Mouse (Mus musculus) myocyte (in vitro differentiated cells): ENCODE results near the gene Nrbp1. TPM values are rescaled to one million over a fixed set of nuclear protein-coding genes. Genes with fewer than 3 reads are reported as not detected.
A peak's percentile ranks its signal among the peaks of the same experiment; 100 is the strongest.

ENCODE experiments used
- H3K27me3 ChIP-seq: one replicate; pipeline ENCODE4 v1.6.1; 2011; ENCODE audit not compliant: control insufficient read depth, insufficient read depth, insufficient read length
- H3K36me3 ChIP-seq: one replicate; pipeline ENCODE4 v1.6.1; 2011; ENCODE audit not compliant: control insufficient read depth, insufficient read depth
- H3K4me2 ChIP-seq: one replicate; pipeline ENCODE4 v1.6.1; 2011; ENCODE audit warnings: low read depth, control low read depth
- H3K4me3 ChIP-seq: one replicate; pipeline ENCODE4 v1.5.1; 2011; ENCODE audit warnings: mild to moderate bottlenecking, control low read depth, moderate library complexity
- H3K79me2 ChIP-seq: one replicate; pipeline ENCODE4 v1.6.1; 2011; ENCODE audit not compliant: control insufficient read depth, insufficient read depth
- H3ac ChIP-seq: one replicate; pipeline ENCODE4 v1.6.1; 2011; ENCODE audit not compliant: control insufficient read depth, insufficient read length
- CEBPB ChIP-seq: IDR thresholded peaks from 2 replicates; pipeline ENCODE4 v1.6.1; 2011; ENCODE audit warnings: mild to moderate bottlenecking, moderate library complexity; ENCODE audit not compliant: poor library complexity, insufficient read depth, severe bottlenecking
- E2F4 ChIP-seq: IDR thresholded peaks from one replicate; pipeline ENCODE4 v1.6.1; 2011; ENCODE audit warnings: mild to moderate bottlenecking, control low read depth, moderate library complexity; ENCODE audit not compliant: insufficient read depth
- MAX ChIP-seq: IDR thresholded peaks from one replicate; pipeline ENCODE4 v1.6.1; 2011; ENCODE audit warnings: low read depth, mild to moderate bottlenecking, control low read depth
- MYOD1 ChIP-seq, 3 experiments: IDR thresholded peaks; one replicate each; pipeline ENCODE4 v1.6.1; 2011; ENCODE audit warnings: control low read depth in 2 of 3, low read depth in 2 of 3, mild to moderate bottlenecking in 2 of 3, moderate library complexity in 1 of 3; ENCODE audit not compliant: insufficient read length in 2 of 3, control insufficient read depth in 1 of 3
- MYOG ChIP-seq, 3 experiments: IDR thresholded peaks; one replicate each; pipeline ENCODE4 v1.6.1; 2011; ENCODE audit warnings: control low read depth in 2 of 3, low read depth in 2 of 3, mild to moderate bottlenecking in 2 of 3; ENCODE audit not compliant: insufficient read length in 2 of 3, control insufficient read depth in 1 of 3, insufficient read depth in 1 of 3
- POLR2A ChIP-seq: IDR thresholded peaks from one replicate; pipeline ENCODE4 v1.6.1; 2011; ENCODE audit warnings: low read depth, mild to moderate bottlenecking, control low read depth, moderate library complexity; ENCODE audit not compliant: insufficient read length
- POLR2AphosphoS2 ChIP-seq: IDR thresholded peaks from one replicate; pipeline ENCODE4 v1.6.1; 2011; ENCODE audit warnings: low read depth, control low read depth; ENCODE audit not compliant: insufficient read length
- REST ChIP-seq: IDR thresholded peaks from one replicate; pipeline ENCODE4 v1.6.1; 2011; ENCODE audit warnings: mild to moderate bottlenecking, control low read depth, moderate library complexity; ENCODE audit not compliant: insufficient read depth, insufficient read length
- SRF ChIP-seq: IDR thresholded peaks from one replicate; pipeline ENCODE4 v1.6.1; 2011; ENCODE audit warnings: low read depth; ENCODE audit not compliant: control insufficient read depth, insufficient read length
- TCF12 ChIP-seq: IDR thresholded peaks from one replicate; pipeline ENCODE4 v1.6.1; 2011; ENCODE audit warnings: mild to moderate bottlenecking, control low read depth; ENCODE audit not compliant: poor library complexity, insufficient read depth, severe bottlenecking
- TCF3 ChIP-seq: IDR thresholded peaks from one replicate; pipeline ENCODE4 v1.6.1; 2011; ENCODE audit warnings: low read depth, control low read depth; ENCODE audit not compliant: insufficient read length
- USF1 ChIP-seq: IDR thresholded peaks from one replicate; pipeline ENCODE4 v1.6.1; 2011; ENCODE audit warnings: low read depth, mild to moderate bottlenecking, control low read depth, moderate library complexity
- polyA plus RNA-seq: library from polyadenylated mRNA; unstranded; fragments of >200 nt; fragmentation: generic; extraction: Trizol; gene quantifications from one replicate; pipeline ENCODE4 v1.2.1, GENCODE M21; 2012; ENCODE audit warnings: missing spikeins

Gene Nrbp1
- polyA plus RNA-seq, 1 experiment = 87.9 TPM

DNA sequence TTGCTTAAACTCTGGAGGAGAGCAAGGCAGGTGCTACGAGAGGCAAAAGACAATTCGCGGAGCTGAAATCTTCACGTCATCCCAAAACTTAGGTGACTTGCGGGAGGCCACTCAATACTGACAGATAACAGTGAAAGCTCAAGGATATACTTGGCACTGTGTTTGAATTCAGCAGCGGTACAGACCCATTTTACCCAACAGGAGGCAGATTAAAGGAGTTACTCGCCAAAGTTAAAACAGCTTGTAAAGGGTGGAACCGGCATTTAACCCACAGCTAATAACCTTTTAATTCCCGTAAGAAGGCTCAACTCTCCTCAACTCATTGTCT is 50.7 kb downstream of the Nrbp1 start:
- Histone ChIP-seq H3ac (no peak overlapping the region), H3K4me2 (peak overlapping the region; percentile 92), H3K27me3 (no peaks in the 10 kb centered on the region), H3K36me3 (no peaks in the 10 kb centered on the region), H3K79me2 (no peaks in the 10 kb centered on the region), H3K4me3 (peak overlapping the region; percentile 67)
- TF ChIP-seq CEBPB (no peak), TCF12 (no peak), E2F4 (no peak), SRF (no peak), MYOD1 (IDR thresholded peaks at IDR 0.05; ENCODE audit: control insufficient read depth in 1 of 3, insufficient read length in 2 of 3, low read depth in 2 of 3) (no peak), TCF3 (no peak), MYOG (IDR thresholded peaks at IDR 0.05; ENCODE audit: control insufficient read depth in 1 of 3, insufficient read depth in 1 of 3, insufficient read length in 2 of 3, low read depth in 2 of 3) (no peak), REST (no peak), POLR2A (no peak), POLR2AphosphoS2 (no peak), USF1 (no peak)

DNA sequence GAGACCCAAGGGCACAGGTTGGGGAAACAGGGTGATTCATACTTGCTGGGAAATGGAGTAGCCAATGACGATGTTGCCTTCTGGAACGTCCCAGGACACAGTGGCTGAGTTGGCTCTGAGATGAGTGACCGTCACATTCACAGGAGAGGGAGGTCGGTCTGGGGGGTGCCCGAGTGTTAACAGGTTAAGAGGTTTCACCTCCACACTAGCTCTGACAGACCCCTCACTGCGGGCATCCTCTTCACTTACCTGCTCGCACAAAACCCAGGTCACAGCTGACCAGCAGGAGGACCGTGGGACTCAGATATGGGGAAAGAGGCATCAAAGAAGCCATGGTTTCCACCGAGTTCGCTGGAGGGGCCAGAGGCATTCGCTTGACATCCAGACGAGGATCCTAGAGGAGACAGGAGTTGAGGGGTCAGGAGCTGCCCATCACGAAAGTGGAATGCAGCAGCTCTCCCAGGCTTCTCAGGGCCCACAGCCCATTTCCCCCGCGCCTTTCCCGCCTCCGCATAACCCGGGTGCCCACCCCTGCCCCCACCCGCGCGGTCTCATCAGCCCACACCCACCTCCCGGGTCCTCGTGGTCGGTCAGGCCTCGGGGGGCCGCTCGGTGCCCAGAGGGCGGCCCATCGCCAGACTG is 54.4 kb downstream of the Nrbp1 start:
- no peaks in the 10 kb centered on the region for H3K36me3 ChIP-seq
- peaks cover 24% of the 10 kb centered on the region for H3K27me3 ChIP-seq
- peak overlapping the region; percentile 11 for H3K4me3 ChIP-seq
- H3K4me2 ChIP-seq = peak overlapping the region; percentile 69
- H3ac ChIP-seq = peak overlapping the region; percentile 5
- no peaks in the 10 kb centered on the region for H3K79me2 ChIP-seq
- TF ChIP-seq E2F4 = no peak
- TF ChIP-seq USF1 = no peak
- TF ChIP-seq CEBPB = no peak

DNA sequence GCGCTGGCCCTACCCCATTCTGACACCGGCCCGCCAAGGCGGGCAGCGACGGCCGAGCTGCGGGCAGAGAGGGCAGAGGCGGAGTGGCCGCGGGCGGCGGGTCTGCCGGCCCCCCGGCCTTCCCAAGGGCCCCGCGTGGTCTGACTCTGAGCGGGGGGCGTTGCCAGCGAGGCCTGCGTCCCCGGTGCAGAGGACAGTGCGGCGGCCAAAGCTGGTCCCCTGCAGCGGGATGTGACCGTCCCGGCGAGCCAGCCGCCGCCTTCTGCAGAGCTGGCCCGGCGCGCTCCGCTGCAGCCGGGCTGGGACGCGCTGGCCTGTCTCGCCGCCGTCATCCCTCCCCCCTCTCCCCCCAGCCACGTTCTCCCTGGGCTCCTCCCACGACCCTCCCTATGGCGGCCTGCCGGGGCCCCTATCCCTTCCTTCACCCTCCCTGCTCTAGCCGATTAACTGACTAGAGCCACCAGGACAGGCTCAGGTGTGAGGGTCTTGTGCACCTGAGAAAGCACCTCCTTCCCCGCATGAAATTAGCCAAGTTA is 55.0 kb downstream of the Nrbp1 start, which contains the start of gene Fndc4:
TSS of gene Fndc4 (minus strand) at position 475 of the 536 bp plus-strand sequence.
- Histone ChIP-seq H3K79me2 (no peaks in the 10 kb centered on the region), H3K27me3 (peaks cover 29% of the 10 kb centered on the region), H3K4me2 (peak within 1 kb of the TSS; percentile 82), H3ac (peak within 1 kb of the TSS; percentile 5), H3K4me3 (peak within 1 kb of the TSS; percentile 11), H3K36me3 (no peaks in the 10 kb centered on the region)
- TF ChIP-seq POLR2A (peak; percentile 39), CEBPB (no peak), TCF12 (no peak)

DNA sequence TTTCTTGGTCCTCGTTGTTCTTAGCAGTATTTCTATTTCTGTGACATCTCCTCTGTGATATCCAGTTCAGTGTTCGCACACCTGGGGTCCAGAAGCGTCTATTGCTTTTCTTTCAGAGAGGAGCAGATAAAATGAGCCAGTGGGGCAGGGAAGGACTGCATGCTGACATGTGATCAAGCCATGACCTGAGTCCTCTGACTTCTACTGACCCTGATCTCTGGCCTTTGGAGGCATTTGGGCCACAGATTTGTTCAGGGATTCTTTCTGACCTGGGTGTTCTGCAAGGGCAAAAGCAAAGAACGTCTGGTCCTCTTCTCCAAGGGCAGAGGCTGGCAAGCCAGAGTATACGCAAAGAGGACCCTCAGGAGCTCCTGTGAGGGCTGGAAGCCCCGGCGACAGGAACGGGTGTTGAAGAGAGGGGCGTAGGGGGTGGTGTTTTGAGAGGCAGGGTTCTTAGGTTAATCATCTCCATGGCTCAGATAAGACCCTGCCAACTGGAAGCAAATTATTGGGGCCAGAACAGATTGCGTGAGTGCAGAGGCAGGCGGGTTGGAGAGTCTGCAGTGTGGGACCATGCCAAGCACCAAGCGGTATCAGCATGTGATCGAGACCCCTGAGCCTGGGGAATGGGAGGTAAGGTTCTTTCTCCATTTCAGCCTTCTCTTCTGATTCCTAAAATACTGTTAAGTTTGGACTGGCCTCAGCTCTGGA is 56.5 kb downstream of the Nrbp1 start, which contains the start of gene Gckr:
TSS of gene Gckr (plus strand) at position 397 of the 711 bp plus-strand sequence.
- H3K27me3 ChIP-seq = peaks cover 34% of the 10 kb centered on the region
- no peak within 1 kb of the TSS for H3K4me2 ChIP-seq
- TF ChIP-seq REST (no peak), POLR2A (no peak), POLR2AphosphoS2 (no peak), CEBPB (no peak), MAX (no peak), USF1 (no peak), E2F4 (no peak), SRF (no peak), TCF3 (no peak), MYOG (IDR thresholded peaks at IDR 0.05; ENCODE audit: control insufficient read depth in 1 of 3, insufficient read depth in 1 of 3, insufficient read length in 2 of 3, low read depth in 2 of 3) (no peak), MYOD1 (IDR thresholded peaks at IDR 0.05; ENCODE audit: control insufficient read depth in 1 of 3, insufficient read length in 2 of 3, low read depth in 2 of 3) (no peak)
- peak within 1 kb of the TSS; percentile 11 for H3K4me3 ChIP-seq
- no peaks in the 10 kb centered on the region for H3K79me2 ChIP-seq
- H3ac ChIP-seq = no peak within 1 kb of the TSS
- H3K36me3 ChIP-seq = no peaks in the 10 kb centered on the region

DNA sequence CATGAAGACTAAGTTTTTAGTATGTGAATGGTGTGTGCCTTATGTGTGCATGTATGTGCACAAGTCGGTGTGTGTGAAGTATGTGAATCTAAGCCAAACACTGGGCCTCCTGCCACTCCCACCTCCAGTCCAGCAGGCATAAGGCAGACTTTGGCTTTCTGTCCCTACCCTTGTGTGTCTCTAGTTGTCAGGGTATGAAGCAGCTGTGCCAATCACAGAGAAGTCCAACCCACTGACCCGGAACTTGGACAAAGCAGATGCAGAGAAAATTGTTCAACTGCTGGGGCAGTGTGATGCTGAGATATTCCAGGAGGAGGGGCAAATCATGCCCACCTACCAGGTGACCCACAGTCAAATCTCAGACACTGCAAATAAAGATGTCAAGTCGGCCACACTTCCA is 57.3 kb downstream of the Nrbp1 start:
- no peak for TF ChIP-seq SRF
- TF ChIP-seq MAX = no peak
- TF ChIP-seq TCF12 = no peak
- no peak for TF ChIP-seq CEBPB
- TF ChIP-seq E2F4 = no peak
- no peak for TF ChIP-seq REST
- Histone ChIP-seq H3K4me3 (no peak overlapping the region), H3K4me2 (no peak overlapping the region), H3K27me3 (peaks cover 34% of the 10 kb centered on the region), H3K79me2 (no peaks in the 10 kb centered on the region), H3K36me3 (no peaks in the 10 kb centered on the region), H3ac (no peak overlapping the region)
